Mouse (Mus musculus) adipose tissue, adult 10 weeks (tissue): Measurements from ENCODE around the gene Spsb4. TPM values are rescaled to one million over a fixed set of nuclear protein-coding genes. Genes with fewer than 3 reads are reported as not detected.

Experiments used
- polyA plus RNA-seq: library from polyadenylated mRNA; stranded (reverse); fragments of 350-450 nt; fragmentation: Illumina TruSeq; extraction: RNeasy Lipid Tissue Mini Kit (QIAGEN cat#74804); gene quantifications from one replicate; pipeline ENCODE4 v1.2.3, GENCODE M21; 2014; ENCODE audit warnings: low read depth, low replicate concordance

Spsb4 gene
- 1.9 TPM for polyA plus RNA-seq

GRCm38 (mm10) chr9:97018677-97019147 is at the start of gene Spsb4:
Gene Spsb4, minus strand, starts transcription at chr9:97018843.

Other genes starting within 250 kb of the Spsb4 start
- 14.3 TPM for gene Pxylp1, start 126.2 kb downstream of the Spsb4 start, polyA plus RNA-seq
- gene Slc25a36, start 92.3 kb upstream of the Spsb4 start, polyA plus RNA-seq, result 65.5 TPM